Mouse (Mus musculus) bone marrow, adult 2 months (tissue): Measurements from ENCODE around the gene Ccdc85a.

ENCODE experiments used
- CTCF ChIP-seq: fragments of 200-500 bp; IDR thresholded peaks from 2 replicates; pipeline ENCODE4 v1.5.1; 2011; ENCODE audit warnings: low read length, control low read depth; ENCODE audit not compliant: control insufficient read depth, insufficient read depth
- POLR2A ChIP-seq: fragments of 200-500 bp; IDR thresholded peaks from 2 replicates; pipeline ENCODE4 v1.6.1; 2011; ENCODE audit warnings: low read depth, mild to moderate bottlenecking, control low read depth, low read length, borderline replicate concordance; ENCODE audit not compliant: control insufficient read depth

DNA sequence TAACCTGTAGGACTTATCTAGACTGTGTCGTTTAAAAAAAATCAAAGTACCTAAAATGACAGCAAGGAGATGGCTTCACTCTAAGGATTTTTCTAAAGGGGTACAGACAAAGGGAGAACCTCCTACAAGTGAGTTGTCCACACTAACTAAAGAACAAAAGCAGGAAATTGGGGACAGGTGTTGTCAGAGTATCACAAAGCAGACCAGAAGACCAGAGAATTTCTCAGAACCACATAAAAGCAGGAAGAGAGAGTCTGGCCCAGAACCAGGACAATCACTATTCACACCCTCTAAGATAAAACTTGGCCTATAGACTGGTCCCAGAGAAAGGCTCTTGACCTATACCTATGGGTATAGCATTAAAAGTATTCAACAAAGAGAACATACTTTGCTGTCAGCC lies 92.8 kb downstream of the Ccdc85a start:
- TF ChIP-seq CTCF (no peak), POLR2A (no peak)
